Mouse (Mus musculus) cerebellum, postnatal 36 days (tissue): ENCODE measurements at regions not wholly inside any gene's neighbourhood (a gene's known extent, or its start where the extent isn't known, plus 50 kb on each side); places are given as distances from the start of the nearest gene placed in this dataset.

Source experiments
- DNase-seq, 2 experiments: peaks; one replicate each; pipeline ENCODE4 v3.0.0; 2021 to 2022; ENCODE audit warnings: mixed read lengths in 2 of 2

DNA sequence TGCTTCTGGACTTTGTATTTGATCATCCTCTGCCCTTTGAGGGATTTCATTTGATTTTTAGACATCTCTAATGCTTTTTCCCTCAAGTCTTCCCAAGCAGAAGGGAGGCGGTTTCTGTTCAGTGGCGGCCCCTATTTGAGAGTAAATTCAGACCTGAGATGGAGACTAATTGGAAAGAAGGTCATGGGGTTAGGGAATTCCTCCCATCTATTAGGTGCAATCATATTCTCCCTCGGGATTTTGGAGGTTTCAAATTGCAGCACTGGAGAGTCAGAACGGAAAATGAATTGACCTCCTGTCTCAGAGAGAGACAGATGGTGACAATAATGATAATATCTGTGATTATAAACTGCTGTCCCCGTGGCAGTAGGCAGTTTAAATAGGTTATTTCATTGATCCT is 285.6 kb downstream of the 1810013L24Rik start:
- DNase-seq = no peak

DNA sequence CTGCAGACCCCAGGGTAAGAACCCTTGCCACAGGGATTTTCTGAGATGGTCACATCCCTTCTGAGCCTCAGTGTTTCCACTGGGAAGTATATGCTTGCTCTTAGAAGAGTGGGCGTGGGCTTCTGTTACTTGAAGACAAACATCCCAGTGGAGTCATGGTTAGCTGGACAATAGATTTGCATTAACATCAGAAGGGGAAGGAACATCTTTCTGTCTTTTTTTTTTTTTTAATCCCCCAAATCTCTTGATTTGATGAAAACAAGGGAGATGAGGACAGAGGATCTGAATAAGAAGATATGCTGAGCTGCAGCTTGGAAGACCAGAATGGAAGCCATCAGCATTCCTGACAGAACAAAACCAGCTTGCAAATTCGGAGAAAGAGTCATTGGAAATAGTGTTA is 291.7 kb downstream of the 1810013L24Rik start:
- no peak for DNase-seq

DNA sequence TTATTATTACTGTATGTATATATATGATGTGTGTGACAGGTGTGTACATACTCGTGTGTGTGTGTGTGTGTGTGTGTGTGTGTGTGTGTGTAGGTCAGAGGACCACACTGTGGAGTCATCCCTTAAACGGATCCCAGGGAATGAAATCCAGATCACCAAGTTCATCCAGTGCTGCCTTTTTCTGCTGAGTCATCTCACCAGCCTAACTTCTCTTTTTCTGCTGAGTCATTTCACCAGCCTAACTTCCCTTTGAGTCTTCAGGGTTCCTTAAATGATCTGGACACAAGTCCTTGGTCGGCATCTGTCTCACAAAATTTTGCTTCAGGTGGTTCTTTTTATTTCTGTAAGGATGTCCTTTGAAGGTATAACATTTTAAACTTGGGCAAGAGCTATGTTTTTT is 302.2 kb downstream of the 1810013L24Rik start:
- DNase-seq = no peak

DNA sequence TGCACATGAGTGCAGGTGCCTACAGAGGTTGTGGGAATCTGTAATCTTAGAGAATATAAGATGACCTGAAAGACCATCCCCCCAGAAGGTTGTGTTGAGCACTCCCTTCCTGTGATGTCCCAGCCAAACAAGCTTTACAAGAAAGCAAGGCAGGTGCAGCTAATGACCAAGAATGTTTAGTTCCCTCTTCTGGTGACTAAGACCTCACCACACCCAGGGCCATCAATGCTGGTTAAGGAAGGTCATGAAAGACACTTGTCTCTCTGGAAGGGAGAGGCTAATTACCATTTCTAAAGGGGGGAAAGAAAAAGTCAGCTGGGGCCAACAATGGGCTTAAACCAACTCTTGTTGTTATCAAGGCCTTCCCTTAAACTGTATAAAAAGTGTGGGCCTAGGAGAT is 302.9 kb downstream of the 1810013L24Rik start:
- no peak for DNase-seq

DNA sequence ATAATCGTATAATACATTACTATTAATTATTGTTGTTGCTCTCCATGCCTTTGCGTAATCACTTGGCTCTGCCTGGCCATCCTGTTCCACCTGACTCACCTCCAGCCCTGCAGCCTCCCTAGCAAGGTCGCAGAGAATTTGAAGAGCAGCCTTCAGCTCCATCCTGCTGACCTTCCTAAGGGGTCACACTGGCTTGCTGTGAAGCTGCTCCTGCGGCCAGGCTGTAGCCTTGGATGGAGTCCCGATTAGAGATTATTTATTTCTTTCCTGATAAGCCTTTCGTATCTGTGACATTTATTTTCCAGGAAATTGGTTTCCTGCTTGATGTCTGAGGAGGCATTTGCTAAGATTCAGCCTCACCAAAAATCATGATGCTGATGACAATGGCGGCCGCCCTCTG is 305.5 kb downstream of the 1810013L24Rik start:
- DNase-seq = no peak

DNA sequence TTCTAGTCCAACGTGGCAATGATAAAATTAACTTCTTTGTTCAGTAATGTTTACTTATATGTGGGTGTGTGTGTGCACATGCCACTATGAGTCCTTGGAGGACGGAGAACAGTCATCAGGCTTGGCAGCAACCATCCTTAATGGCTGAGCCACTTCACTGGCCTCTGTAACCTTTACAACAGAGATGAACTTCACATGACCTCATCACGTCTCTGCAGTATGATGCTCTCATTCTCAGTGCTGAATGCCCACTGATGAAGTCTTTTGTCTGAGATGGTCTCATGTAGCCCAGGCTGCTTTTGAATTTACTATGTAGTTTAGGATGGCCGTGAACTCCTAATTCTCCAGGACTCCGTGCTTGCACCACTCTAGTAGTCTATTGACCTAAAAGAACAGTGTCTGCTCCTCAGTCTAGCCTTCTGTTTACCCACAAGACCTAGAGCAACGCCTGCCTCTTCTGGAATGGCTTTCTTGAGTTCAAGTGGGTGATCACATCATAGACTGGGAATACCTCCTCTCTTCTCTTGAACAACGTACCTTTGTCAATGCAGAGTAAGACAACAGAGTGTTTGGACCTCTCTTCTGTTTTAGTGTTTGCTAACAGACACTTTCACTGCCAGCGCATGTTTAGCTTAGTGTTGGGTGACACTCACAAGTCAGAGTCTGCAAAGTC is 308.8 kb downstream of the 1810013L24Rik start:
- DNase-seq = no peak

DNA sequence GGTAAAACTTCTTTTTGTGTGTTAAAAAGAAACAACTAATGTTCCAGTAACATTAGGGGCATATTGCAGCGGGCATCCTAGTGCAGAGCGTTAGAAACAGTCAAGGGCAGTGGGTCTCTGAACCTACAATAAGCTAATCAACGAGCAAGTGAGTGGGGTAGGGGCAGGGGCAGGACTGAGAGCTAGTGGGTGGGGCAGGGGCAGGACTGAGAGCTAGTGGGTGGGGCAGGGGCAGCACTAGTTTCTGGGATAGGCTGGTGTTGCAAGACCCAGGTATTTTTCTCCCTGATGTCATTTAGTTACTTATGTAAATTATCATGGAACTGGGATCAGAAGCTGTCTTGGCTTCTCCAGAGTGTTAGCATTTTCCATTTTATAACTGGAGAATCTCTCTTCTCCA is 309.5 kb downstream of the 1810013L24Rik start:
- no peak for DNase-seq

DNA sequence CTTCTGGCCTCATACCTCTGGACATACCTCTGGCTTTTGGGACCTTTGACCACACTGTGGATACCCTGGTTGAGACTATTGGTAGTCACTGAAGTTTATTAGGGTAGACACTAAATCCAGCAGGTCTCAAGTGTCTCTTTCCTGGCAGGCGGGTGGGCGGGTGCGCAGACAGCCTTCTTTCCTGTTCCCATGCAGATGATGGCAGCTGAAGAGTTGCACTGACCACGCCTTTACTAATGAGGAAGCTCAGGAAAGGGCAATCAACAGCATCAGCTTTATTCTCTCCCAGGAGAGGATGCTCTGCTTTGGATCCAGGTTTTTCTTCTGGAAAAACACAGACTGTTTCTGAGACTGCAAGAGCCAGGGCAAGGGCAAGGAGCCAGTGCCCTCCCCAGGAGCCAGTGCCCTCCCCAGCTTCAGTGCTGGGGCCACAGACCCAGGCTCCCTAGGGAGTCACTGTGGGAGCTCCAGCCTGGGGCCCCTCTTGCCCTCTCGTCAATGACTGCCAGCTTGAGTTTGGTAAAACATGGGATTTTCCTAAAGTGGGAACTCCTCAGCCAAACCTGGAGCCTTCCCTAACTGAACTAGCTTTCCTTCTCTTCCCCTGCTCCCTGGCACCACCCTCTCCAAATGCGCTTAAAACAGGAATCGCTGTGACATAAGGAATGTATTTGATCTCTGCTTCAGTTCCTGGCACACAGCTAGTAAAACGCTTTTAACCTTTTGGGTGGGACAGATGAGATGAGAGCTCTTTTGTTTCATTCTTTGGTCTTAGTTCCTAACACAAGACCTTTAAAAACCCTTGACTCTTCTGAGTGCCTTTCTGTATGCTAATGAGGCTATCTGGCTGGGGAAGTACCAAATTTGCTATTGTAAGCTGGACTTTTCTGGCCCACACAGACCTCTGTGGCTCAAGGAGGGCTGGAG is 319.6 kb downstream of the 1810013L24Rik start:
- DNase-seq = no peak

DNA sequence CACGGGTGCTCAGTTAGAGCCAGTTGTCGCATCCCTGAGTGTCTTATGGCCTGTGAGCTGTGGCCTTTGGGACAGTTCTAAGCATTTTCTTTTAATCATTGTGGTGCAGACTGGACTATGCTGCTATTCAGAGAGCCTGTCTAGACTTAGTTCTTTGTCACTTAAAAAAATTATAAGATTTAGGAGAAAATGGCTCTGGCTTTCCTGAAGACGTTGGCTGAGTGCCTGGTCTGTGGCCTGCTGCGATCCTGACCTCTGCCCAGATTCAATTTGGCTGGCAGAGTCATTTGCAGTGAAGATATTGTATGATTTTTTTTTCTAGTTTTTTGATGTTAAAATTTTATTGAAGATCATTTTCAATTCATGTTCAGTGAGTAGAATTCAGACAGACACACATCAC is 322.0 kb downstream of the 1810013L24Rik start:
- no peak for DNase-seq

DNA sequence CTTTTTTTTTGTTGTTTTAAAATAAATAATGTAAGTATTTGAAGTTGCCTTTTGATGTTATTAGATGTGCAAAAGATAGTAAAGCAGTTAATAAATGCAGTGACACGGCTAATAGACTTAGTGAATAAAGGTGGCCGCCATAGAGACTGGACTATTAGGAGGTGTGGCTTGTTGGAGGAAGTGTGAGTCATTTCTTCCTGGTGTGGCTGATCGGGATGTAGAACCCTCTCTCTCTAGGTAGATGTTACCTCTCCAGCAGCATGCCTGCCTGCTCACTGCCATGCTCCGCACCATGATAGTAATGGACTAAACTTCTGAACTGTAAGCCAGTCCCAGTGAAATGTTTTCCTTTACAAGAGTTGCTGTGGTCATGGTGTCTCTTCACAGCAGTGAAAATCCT is 323.6 kb downstream of the 1810013L24Rik start:
- no peak for DNase-seq

DNA sequence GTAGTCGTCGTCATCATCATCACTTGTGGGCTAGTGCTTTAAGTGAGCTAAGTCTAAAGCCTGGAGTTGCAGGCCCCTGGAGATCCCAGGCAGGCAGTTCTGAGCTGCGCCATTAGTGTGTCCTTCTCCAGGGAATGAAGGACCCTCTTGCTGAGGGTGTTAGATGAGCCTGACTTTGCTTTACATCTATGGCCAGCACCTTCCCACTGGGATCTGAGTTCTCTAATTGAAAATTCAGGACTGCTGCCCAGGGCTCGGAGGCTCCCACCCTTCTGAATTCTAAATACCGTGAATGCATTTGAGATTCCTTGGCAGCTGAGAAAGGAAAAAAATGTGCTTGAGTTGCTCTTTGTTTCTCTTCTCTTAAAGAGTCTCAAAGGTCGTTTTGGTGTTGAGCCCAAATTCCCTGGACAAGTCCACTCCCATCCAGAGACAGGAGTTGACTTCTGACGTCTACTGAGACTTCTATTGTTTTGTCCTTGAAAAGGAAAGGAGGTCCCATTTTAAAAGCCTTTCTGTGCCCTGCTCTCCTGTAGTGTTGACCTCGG is 335.9 kb downstream of the 1810013L24Rik start:
- no peak for DNase-seq

DNA sequence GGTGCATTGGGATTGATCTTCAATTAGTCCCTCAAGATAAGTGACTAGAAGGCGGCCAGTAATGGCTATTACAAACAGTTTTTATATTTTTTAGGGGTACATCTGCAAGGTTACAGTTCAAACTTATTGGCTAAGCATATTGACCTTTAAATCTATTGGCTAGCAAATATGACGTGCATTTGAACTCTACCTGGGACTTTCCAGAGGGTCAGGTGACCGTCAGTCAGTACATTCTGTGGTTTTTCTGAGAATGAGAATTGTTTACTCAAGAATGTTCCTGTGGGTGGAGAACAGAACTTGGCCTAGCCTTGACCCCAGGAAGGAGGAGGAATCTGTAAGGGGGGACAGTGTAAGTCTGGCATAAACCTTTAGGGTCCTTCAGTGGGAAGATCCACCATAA is 346.5 kb downstream of the 1810013L24Rik start:
- DNase-seq = no peak

DNA sequence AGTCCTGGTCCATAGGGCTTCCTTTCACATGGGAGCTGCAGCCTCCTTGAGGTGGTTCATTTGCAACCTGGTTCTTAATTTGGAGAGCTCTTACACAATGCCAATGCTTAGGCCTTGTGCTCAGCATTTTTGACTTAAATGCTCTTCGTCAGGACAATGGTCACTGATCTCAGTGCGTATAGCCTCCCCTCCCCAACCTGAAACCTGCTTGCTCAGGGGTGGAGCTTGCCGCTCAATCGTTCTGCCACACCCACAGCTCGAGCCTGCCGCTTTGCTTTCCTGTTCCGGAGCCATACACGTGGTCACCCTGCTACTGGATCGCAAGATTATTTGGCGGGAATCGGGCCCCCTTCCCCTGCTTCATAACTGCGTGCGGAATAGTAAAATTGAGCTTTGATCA is 365.9 kb downstream of the 1810013L24Rik start:
- DNase-seq = no peak

DNA sequence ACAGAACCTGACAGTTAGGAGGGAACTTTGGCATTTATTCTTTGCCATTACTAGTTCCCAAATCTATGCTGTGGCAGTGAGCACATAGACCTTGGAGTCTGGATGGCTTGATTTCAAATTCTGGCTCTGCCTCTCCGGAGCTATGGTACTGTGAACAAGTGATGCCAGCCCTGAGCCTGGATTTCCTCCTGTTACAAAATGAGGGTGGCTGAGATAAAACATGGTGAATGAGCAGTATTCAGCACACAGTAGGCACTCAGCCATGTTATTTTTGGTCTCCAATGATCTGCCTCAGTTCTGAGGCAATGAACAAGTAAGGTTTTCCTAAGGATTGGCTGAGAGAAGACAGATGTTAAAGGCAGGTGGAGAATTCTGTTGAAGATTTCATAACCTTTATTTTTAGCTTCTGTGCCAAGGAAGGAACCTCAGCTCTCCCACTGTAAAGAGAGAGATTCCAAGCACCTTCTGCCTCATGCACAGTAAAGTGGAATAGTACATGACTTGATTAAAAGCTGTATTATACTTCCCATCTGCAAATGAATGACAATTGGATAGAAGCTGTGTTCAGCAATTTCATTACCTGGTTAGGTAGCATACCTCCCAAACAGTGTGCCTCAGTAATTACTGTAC is 369.1 kb downstream of the 1810013L24Rik start:
- no peak for DNase-seq

DNA sequence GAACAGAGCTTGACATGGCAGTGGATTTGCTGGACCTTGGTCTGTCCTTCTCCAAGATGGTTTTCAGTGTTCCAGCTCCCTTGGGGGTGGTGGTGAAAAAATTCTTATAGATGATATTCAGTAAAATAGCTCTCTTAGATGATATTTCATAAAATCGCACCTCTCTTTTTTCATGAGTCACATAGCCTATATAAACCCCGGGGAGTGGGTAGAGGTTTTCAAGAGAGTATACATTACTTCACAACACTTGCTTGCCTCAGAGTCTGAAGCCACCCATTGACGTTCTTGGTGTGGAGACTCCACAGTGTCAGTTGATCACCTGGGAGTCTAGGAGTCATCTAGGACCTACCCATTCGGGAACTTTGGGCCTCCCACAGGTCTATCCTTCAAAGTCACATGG is 378.7 kb downstream of the 1810013L24Rik start:
- DNase-seq = no peak

DNA sequence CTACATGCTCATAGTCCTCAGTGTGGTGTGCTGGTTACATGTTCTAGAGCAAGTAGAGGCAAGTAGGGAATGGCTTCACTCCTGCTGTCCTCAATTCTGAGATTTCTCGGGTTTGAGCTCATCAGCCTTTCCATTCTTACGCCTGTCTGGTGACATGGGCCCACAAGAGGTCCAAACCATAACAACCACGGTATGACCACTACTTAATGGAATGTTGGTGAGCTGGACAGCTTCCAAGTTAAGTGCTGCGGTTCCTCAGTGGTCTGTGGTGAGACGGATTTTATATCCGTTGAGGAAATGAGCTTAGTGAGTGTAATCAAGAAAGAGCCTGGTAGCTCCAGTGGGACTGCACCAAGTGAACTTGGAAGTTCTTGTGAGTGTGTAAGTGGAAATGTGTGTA is 381.6 kb downstream of the 1810013L24Rik start:
- DNase-seq = no peak

DNA sequence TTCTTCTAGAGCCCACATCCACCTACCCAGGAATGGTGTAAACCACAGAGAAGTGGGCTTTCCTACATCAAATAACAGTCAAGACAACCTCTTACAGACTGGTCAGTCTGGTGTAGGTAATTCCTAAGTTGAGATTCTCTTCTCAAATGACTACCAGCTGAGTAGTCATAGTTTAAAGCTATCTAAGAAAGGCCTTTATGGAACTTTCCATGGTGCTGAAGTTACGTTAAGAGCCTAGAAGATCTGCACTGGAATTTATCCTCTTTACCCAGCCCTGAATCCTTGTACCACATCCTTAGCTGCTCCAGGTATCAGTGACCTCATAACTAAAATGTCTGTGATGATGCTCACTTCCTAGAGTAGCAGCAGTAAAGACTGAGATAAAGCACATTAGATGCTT is 385.2 kb downstream of the 1810013L24Rik start:
- no peak for DNase-seq

DNA sequence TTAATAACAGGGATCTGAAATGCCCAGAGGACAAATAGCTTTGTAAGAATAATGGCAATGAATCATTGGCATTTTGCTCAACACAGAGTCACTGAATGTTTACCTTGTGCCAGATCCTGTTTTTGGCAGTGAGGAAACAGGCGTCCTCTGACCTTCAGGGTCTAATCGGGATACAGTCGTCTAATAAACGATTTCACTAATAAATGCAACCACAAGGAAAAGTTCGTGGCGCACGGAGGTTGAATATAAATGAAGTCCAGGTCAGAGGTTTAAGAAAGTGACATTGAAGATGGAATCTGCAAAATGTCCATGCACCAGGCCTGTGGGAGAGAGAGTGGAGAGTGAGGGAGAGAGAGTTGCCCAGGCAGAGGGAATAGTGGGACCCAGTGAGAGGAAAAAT is 387.5 kb downstream of the 1810013L24Rik start:
- DNase-seq = no peak

DNA sequence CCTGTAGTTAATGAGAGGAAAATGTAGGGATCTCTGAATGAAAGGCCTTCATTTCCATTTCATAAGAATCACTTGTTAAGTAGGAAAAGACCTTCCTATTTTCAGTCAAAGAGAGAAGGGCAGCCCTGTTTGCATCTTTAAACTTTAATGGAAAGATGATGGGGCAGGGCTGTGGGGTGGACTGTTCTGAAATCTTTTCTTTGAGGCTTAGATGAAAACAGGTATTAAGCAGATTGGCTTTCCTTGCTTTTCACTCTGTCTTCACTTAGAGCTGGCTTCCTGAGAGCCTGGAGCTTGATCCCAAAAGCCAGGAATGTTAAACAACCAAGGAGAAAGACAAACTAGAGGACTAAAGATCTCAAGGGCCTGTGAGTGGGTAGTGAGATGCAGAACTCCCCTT is 400.3 kb downstream of the 1810013L24Rik start:
- DNase-seq = no peak

DNA sequence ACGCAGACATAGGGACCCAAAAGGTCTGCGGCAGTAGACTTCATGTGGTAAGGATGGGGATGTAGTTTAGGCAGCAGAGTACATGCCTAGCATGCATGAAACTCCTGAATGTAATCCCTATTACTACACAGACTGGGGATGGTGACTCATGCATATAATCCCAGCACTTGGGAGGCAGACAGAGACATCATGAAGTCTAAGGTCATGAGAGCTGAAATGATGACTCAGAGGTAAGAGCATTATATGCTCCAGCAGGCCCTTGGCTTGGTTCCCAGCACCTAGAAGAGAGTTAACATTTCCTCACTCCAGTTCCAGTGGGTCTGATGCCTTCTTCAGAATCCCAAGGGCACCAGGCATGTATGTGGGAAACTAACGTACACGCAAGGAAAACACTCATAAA is 412.2 kb downstream of the 1810013L24Rik start:
- DNase-seq = no peak

DNA sequence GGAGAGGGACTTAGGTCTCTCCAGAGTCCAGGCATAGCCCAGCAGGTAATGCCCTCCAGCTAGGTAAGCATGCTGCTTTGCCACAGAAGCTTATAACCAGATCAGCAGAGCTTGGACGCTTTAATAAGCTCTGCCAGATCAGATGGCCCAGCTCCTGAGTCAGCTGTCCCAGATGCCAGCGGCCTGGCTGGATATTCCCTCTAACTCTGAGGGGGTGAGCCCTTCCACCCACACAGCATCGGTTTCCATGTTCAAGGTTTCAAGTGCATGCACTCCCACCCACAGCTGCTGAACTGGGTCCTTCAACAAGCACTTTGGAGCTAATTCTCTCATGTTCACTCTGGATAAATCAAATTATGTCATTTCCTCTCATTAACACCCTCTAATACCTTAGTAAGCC is 417.3 kb downstream of the 1810013L24Rik start:
- no peak for DNase-seq

DNA sequence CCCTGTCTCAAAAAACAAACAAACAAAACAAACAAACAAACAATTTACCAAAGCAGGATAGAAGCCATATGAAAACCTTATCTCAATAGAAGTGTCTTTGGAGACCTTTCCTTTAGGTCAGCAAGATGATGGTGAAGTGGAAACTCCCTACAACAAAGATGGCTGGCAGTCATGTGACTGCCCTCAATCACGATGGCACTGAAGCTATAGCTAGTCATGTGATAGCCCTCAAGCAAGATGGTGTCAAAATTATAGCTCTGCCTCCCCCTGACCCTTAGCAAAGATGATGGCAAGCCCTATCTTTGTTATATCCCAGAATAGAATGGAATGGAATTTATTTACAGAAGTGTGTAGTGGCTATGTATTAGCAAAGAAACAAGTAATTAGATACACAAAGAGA is 423.2 kb downstream of the 1810013L24Rik start:
- no peak for DNase-seq

DNA sequence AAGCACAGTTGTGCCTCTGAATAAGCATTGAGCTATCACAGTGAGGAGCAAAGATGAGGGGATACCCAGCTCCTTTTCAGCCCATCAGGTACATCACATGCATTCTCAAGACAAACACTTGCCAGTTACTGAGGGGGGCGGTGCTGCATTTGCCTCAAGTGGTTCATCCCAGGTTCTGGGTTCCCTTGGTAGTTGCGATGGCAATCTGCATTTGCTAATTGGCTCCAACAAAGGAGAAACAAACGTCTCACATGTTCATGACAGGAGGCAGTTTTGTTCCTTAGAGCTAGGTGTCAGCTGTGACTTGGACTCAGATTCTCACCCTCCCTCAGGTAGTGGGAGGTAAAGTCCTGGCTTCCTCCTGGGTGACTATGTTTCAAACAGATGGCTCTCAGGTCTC is 425.5 kb downstream of the 1810013L24Rik start:
- DNase-seq = no peak

DNA sequence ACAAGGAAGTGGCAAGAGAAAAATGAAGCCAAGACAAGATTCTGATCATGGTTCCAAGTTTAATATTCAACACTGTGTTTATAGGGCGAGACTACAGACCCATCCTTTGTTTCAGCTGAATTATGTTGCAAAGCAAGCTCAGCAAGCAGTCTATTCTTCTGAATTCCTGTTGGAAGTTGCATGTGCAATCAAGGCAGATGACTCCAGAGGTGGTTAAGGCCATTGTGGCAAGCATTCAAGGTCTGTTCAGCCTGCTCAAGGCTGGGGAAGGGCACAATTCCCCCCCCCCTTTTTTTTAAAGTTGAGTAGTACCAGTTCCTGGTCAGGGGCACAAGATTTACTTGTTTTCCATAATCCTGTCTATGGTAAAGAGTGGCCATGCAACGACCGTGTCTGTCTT is 431.1 kb downstream of the 1810013L24Rik start:
- DNase-seq = no peak
